Mouse (Mus musculus): ENCODE data around the gene Edem2.

The Edem2 gene

DNA sequence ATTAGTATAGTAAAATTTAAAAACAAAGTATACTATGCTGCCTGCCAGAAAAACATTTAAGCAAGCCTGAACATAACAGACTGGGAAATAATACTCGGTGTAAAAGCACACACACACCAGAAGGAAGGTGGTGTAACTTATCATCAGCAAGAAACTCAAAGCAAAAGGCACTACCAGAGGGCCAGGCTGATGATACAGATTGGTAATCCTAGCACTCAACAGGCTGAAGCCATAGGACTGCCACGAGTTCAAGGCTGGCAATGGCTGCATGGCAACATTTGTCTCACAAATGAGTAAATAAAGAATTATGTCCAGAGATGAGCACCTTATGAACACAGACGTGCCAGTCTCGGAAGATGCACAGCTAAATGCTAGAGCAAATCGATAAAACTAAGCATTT is 45.5 kb downstream of the Edem2 start:
- DNase-seq, result no peak

DNA sequence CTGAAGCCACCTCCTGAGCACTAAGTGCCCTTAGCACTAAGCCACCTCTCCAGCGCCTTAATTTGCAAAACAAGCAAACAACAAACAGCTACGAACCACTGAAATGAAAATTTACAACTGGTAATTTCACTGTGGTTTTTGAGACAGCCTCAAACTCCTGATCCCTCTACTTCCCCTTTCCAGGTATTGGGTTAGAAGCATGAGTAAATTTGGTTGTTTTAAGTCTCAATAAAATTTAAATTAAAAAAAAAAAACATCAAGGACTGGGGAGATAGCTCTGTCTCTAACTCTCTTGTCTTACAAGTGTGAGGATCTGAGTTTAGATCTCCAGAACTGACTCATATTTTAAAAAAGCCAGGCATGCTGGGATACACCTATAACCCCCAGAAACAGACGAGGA is 46.1 kb downstream of the Edem2 start:
- DNase-seq, result no peak

DNA sequence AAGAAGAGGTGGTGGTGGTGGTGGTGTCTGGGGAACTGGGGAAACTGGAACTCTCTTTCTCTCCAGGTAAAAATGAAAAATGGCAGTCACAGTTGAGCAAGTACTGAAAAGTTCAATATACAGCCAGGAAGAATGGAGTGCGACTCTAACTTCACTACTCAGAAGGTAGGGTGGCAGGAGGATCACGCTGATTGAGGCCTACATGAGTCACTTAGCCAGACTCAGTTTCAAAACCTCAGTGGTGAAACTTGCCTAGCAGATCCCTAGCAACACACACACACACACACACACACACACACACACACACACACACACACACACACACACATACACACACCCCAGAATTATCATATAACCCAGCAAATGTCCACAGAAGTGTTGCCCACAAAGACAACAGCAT is 47.4 kb downstream of the Edem2 start:
- DNase-seq, result no peak

DNA sequence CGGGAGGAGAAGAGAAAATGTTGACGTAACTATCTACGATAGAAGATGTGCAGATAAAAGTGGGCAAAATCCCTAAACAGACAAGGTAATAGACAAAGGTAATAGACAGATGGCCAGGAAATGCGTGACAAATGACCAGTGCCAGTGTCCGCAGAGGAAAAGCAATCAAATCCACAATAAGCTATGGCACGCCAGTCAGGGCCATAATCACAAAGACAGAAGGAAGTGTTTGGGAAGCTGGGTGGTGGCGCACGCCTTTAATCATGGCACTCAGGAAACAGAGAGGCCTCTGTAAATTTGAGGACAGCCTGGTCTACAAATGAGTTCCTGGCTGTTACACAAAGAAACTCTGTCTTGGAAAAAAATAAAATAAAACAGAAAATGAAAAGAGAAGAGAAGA is 48.1 kb downstream of the Edem2 start:
- no peak for DNase-seq

DNA sequence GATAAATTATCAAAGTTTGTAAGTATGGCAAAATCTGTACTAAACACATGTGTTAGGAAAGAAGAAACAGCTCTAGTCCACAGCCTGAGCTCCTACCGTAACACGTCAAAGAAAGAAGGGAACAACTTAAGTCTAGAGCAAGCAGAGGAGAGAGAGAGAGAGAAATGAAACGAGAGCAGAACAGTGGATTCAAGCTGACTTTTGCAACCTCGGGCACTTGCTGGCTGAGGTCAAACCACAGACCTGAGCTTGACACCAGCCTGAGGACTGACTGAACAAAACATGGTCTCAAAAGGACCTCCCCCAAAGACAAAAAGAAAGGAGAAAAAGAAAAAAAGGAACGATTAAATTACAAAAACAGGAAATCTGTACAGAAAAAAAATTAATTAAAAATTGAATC is 48.7 kb downstream of the Edem2 start:
- no peak for DNase-seq

DNA sequence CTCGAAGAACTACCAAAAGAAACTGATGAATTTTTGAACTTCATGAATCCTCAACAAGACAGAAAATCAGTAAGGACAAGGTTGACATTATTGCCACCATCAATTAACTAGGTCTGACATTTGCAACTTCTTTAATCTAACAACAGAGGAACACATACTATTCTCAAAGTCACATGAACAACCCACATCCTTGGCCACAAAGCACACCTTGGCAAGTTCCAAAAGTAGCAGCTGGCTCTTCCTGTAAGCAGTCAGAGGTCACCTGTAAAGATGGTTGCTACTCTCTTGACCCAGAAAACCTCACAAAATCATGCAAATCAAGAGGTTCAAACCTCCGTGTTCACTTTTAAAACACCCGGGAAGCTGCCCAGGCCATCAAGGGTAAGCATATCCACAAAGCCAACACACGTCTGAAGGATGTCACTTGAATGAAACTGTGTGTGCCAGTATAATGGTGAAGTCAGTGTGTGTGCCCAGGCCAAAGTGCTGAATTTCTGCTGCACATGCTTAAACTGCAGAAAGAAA is 49.6 kb downstream of the Edem2 start:
- DNase-seq, result no peak

DNA sequence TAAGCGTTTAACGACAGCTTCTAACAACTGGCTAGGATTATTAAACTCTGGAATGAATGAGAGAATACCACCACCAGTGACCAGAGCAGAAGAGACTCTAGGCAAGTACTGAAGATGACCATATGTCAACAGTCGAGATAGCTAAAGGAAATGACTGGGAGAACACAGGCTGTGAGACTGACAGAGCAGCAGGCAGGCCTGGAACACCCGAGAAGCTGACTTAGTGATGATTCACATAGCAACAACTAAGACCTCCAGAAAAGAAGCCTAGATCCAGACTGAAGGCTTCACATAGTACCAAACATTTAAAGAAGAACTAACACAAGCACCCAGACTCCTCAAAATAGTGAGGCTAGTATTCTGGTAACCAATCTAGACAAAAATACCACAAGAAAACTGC is 54.2 kb downstream of the Edem2 start:
- DNase-seq, result no peak

DNA sequence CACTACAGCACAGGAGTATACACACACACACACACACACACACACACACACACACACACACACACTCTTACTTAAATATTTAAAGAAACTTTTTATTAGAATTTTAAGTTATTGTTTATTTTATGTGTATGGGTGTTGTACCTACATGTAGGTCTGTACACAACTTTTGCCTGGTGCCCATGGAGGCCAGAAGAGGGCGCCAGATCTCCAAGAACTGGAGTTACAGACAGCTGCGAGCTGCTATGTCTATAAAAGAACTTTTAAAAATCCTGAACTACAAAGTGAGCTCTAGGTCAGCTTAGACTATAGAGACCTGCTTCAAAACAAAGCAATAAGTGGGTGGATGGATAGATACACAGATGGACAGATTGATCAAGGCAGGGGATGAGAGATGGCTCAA is 55.7 kb downstream of the Edem2 start:
- DNase-seq, result peak; percentile 77

DNA sequence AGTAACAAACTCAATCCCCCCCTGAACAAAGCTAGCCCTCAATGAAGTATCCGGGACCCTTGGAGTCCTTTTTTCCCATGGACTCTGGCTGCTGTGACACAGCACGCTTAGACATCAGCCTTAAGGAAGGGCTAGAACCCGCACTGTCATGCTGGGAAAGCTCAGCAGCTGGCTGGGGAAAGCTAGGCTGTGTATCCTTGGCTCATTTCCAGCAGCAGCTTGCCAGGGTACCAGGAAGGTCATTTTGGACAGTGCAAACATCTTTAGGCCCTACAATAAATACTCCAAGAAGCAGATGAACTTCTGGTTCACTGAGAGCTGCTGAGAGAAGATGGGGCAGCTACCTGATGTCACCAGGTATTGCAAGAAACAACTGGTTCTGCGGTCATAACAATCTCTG is 58.0 kb downstream of the Edem2 start:
- DNase-seq, result peak; percentile 34

DNA sequence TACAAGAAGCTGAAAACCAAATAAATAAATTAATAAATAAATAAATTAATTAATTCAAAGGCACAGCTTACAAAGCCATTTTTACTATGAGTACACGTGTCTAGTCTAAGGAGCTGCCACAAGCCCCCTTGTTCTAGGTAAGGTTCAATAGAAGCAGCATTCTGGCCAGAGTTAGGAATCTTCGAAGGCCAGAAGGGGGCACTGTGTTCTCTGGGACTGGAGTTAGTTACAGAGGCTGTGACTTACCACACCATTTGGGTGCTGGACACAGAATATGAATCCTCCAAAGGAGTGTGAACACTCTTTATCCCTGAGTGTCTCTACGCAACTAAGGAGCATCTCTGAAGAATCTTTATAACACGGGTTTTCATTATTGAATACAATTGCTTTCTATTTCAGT is 60.8 kb downstream of the Edem2 start:
- peak; percentile 54 for DNase-seq

DNA sequence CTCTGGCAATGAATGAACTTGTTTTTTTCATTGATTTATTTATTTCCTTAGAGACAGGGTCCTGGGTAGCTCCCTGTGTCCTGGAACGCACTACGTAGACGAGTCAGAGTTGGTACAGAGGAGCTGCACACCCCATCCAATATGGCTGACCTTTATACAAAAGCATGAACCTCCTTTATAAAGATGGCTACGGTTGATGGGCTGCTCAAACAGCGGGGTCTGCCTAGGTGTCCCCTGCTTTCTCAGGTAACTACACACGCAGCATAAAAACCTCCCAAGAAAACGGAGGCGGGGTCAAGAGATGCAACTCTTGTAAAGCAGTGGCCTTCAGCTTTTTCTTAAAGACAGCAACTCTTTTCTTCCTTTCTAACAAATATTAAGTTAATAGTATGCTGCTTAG is 61.4 kb downstream of the Edem2 start:
- no peak for DNase-seq

DNA sequence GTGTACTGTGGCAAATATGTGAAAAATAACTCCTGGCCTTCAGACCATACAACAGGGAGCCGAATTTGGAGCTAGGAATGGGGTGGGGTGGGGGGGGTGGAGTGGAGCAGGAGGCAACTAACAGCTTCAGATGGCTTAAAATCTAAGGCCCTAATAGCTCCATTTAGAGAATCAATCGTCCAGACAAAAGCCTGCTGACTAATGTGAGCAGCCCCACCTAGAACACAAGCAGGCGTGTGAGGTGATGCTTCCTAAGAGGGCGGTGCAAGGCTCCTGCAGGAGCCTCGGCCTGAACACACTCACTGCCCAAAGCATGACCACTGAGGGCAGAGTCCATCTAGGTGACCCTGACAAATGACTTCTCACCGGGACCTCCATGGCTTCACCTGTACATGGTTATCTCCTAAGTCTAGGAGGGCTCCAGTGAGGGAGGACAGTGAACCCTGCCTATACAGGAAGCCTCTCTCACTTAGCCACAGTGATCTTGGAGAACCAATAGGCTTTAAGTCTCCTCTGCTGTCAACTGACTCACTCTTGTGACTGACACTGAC is 65.3 kb downstream of the Edem2 start:
- DNase-seq, result no peak

DNA sequence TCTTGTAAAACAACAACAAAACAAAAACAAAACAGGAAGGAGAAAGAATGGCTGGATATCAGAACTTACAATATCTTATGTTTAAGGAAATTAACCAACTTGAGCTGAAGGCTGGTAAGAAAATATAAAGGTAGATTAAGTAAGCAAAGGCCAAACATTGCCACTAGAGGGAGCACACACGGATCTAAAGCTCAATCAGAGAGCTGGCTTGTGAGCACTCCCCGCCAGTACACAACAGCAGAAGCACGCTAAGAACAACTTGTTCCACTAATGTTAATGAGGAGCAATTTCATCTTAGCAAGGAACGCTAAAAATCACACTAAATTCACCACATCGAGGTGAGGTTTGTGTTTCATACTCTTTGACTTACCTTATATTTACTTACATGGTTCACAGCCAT is 66.2 kb downstream of the Edem2 start:
- DNase-seq, result peak; percentile 64

DNA sequence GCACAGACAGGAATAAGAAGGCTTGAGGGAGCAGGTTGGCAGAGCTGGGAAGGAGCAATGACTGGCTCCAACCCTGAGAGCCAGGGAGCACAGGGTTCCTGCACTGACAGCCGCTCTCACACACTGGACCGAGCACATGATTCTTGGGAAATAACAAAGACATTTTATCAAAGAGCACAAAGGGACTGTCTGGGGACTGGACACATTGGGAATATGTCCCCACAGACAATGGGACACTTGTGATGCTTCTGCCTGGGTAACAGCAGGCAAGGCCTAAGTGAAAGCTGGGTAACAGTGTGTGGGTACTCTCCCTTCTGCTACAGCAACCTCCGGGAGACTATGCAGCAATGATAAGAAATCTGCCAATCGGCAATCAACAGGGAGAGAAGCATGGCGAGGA is 66.9 kb downstream of the Edem2 start:
- DNase-seq, result no peak

DNA sequence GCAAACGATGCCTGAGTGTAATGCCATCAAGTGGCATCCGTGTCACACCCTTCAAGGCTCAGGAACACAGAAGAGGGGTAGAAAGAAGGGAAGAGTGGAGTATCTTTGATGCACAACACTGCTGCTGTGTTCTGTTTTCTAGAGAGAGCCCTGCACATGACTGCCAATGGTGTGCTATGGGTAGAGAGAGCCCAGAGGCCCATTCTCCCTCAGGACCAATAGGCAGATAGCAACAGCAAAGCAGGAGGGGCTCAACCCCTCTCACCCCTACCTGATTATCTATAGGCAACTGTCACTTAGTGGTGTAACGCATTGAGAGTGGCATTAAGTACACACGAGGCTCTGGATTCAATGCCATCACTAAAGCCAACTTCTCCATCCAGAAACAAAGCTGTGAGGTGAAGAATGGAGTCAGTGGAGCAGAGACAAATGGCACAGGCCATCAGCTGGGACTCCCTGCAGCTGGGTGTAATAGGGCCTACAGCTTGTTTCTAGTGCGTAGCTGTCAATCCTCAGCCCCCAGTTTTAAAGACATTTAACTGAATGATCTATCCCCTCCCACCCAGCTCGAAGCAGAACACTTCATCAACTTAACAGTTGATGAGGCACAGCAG is 73.4 kb downstream of the Edem2 start:
- DNase-seq, result no peak

DNA sequence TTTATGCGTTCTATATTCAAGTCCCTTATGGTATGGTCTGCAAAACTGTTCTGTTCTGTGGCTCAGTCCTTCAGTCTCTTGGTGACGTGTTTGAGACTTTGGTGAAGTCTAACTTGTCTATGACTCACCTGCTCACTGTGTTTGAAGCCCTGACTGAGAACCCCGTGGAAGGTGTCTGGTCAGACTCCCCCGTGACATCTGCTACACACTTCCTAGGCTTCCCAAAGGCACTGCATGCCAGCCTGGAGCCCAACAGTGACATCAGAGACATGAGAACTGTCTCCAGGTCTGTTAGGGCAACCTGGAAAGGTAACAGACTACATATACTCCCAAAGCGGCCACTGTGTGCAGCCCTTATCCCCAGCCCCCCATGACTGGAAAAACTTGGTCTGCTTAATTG is 76.7 kb downstream of the Edem2 start:
- DNase-seq, result no peak
